Mouse (Mus musculus) bone marrow, adult 2 months (tissue): ENCODE data around the gene Tmem262.

Source experiments
- CTCF ChIP-seq: fragments of 200-500 bp; IDR thresholded peaks from 2 replicates; pipeline ENCODE4 v1.5.1; 2011; ENCODE audit warnings: low read length, control low read depth; ENCODE audit not compliant: control insufficient read depth, insufficient read depth
- POLR2A ChIP-seq: fragments of 200-500 bp; IDR thresholded peaks from 2 replicates; pipeline ENCODE4 v1.6.1; 2011; ENCODE audit warnings: low read depth, mild to moderate bottlenecking, control low read depth, low read length, borderline replicate concordance; ENCODE audit not compliant: control insufficient read depth

- no peak for TF ChIP-seq CTCF
- no peak for TF ChIP-seq POLR2A
Measured at GRCm38 (mm10) chr19:6058513-6058912, 21.3 kb upstream of the Tmem262 start.
